Mouse (Mus musculus) stomach, postnatal 0 days (tissue): Measurements from ENCODE around the gene Grk4.
A peak's percentile ranks its signal among the peaks of the same experiment; 100 is the strongest.

Source experiments
- CTCF ChIP-seq: IDR thresholded peaks from 2 replicates; pipeline ENCODE4 v1.5.1; 2016; ENCODE audit warnings: antibody characterized with exemption, low read depth, mild to moderate bottlenecking, moderate library complexity
- EP300 ChIP-seq: optimal IDR thresholded peaks from 2 replicates; pipeline ENCODE3; 2016; ENCODE audit warnings: antibody characterized with exemption

DNA sequence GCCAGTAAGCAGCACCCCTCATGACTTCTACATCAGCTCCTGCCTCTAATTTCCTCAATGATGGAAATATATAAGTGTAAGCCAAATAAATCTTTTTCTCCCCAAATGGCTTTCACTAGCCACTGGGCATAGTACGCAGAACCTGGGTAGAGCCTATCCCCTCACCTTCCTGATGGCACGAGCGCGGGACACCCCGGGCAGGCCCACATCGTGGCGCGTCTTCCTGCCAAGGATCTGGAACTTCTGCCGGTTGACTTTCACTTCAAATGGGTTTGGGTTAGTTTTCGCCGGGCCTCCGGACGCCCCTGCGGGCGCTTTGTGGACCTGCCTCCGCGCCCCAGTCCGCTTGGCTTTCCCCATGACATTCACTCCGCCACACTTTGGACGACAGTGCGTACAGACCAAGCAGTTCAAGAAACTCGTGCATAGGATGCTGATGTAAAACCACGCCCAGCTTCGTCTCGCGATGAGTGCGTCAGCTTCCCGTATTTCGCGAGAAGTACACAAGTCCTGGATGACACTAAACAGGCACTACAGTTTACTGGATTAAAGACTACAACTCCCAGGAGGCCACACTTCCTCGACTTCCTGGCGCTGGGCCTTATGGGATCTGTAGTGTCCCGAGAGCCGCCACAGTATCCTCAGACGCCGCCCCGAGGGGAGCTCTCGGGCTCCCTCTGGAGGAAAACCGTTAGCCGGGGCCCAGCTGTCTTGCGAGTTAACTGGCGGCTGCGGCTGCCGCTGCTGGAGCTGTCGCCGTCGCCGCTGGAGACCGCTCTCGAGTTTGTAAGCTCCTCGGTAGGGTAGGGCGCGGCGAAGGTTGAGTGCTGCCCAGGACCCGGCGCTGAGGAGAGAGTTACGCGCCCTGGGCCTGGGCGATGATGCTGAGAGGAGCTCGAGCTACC, at the start of gene Grk4, which contains the start of gene Nop14:
- TF ChIP-seq CTCF (peak; percentile 96), EP300 (peak; percentile 97)
